ENCODE assay signal across 10 mouse cellular contexts in the genomic region with DNA sequence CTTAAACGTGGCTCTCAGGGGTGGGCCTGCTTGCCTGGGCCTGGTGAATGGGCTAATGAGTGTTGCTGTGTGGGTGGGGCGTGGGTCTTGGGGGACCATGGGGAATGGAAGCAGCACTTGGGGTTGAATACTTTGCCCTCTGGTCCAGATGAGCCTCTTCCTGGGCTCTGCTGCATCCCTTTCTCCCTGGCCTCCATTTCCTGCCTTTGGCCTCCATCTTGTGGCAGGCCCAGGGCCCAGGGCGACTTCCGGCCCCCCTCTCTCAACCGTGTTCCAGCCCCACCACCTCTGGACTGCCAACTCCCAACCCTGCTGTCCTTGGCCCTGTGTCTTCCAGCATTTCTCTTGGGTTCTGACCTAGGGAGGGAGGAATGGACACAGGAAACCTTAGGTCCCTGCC. TPM values are rescaled to one million over a fixed set of nuclear protein-coding genes. Genes with fewer than 3 reads are reported as not detected.
A peak's percentile ranks its signal among the peaks of the same experiment; 100 is the strongest.
DNase-seq lines count a peak whose midpoint lies in the region; ATAC-seq and TF ChIP-seq lines count a peak whose summit lies in the region.
"Had no signal": no experiment of that assay in that cellular context is flagged by ENCODE, and none has a peak within 500 bp of the region (broad histone marks: within the 10 kb centered on the region; RNA-seq: fewer than 3 reads in every experiment).

No protein-coding gene starts in this region.

- no peak for ATAC-seq in limb, embryonic 15.5 days (ENCODE audit: insufficient number of reproducible peaks, low FRiP score, low TSS enrichment, low read depth)
- ATAC-seq: forebrain, embryonic 13.5 days; intestine, postnatal 0 days; Patski had no signal

- H3K27me3 ChIP-seq in cerebellum, adult 2 months (ENCODE audit: control insufficient read depth, insufficient read depth, low read length) = no peaks in the 10 kb centered on the region
- peaks cover 14% of the 10 kb centered on the region for H3K27me3 ChIP-seq in limb, embryonic 15.5 days

- H3K27ac ChIP-seq in layer of hippocampus, adult 2 months = peak overlapping the region; percentile 48; the same call in 1 of the 2 replicates
- peak overlapping the region; percentile 39; the same call in 1 of the 2 replicates for H3K27ac ChIP-seq in cerebellum, adult 2 months (ENCODE audit: insufficient read depth, low read length)
- 0 out of 2 replicates have a peak overlapping the region, but pooled peaks have one; percentile 29 for H3K27ac ChIP-seq in limb, embryonic 15.5 days
- H3K27ac ChIP-seq: forebrain, embryonic 13.5 days had no signal

- TF ChIP-seq POLR2A in cerebellum, adult 2 months (IDR thresholded peaks at IDR 0.05; ENCODE audit: borderline replicate concordance, insufficient read depth, low read length) = no peak

- no peak for DNase-seq in layer of hippocampus, adult 2 months (ENCODE audit: low spot score in 2 of 2)
- DNase-seq in layer of hippocampus, adult 18-20 months (ENCODE audit: low spot score in 2 of 2) = no peak
- peak in 1 of 2 experiments; percentile 40 for DNase-seq in cerebellum, adult 2 months
- peak; percentile 55 to 61 for DNase-seq in gastrocnemius, postnatal 36 days
- no peak for DNase-seq in left cerebral cortex, adult 18-20 months (ENCODE audit: low spot score in 2 of 2)
- DNase-seq in layer of hippocampus, postnatal 36 days = no peak

- H3K9me3 ChIP-seq in limb, embryonic 15.5 days = no peaks in the 10 kb centered on the region
- H3K9me3 ChIP-seq: forebrain, embryonic 13.5 days had no signal

- no peak overlapping the region for H3K4me2 ChIP-seq in limb, embryonic 15.5 days

- intact Hi-C loops in gastrocnemius, postnatal 36 days (cut with DNase I) = loop anchor here (5.0 kb wide), 1 partner anchor 73 kb away; no protein-coding TSS in a partner anchor

- H3K36me3 ChIP-seq in limb, embryonic 15.5 days = peaks cover 14% of the 10 kb centered on the region

- H3K4me3 ChIP-seq in layer of hippocampus, adult 2 months = no peak overlapping the region; the same call in 1 of the 2 replicates
- H3K4me3 ChIP-seq in cerebellum, adult 2 months (replicated peaks; ENCODE audit: insufficient read depth, low read depth, low read length) = peak overlapping the region; percentile 52
- no peak overlapping the region for H3K4me3 ChIP-seq in limb, embryonic 15.5 days
- H3K4me3 ChIP-seq: forebrain, embryonic 13.5 days had no signal

- no peak overlapping the region for H3K9ac ChIP-seq in limb, embryonic 15.5 days
- H3K9ac ChIP-seq: forebrain, embryonic 13.5 days had no signal

- 30% methylated on average over 5 of the region's 5 CpGs for WGBS in cerebellum, adult 2 months
- 61% methylated on average over 5 of the region's 5 CpGs for WGBS in limb, embryonic 15.5 days

- H3K4me1 ChIP-seq in cerebellum, adult 2 months (ENCODE audit: control insufficient read depth, insufficient read depth, low read length) = peaks cover 10% of the 10 kb centered on the region
- H3K4me1 ChIP-seq in limb, embryonic 15.5 days = peaks cover 64% of the 10 kb centered on the region

- TF ChIP-seq CTCF in layer of hippocampus, adult 2 months (conservative IDR thresholded peaks at IDR 0.05) = no peak
- TF ChIP-seq CTCF in cerebellum, adult 2 months (IDR thresholded peaks at IDR 0.05; ENCODE audit: borderline replicate concordance, insufficient read depth, low read depth, low read length) = no peak

RNA-seq across cellular contexts. Expression of a gene that starts 3.7 kb away (rescaled TPM):
- total RNA-seq in layer of hippocampus, adult 2 months (2021) = 10 to 100 TPM; 43.8 to 48.7 TPM
- total RNA-seq in layer of hippocampus, adult 18-20 months (2021) = 10 to 100 TPM; 39.7 to 45.9 TPM
- 94.0 and 96.5 TPM in 2 replicates for polyA plus RNA-seq in cerebellum, adult 2 months (2012; rRNA removed)
- total RNA-seq in gastrocnemius, postnatal 36 days (2021) = 10 to 100 TPM; 29.3 to 31.9 TPM
- 154 and 172 TPM in 2 replicates for polyA plus RNA-seq in limb, embryonic 15.5 days (2015; fragmentation: Nextera tagmentation; extraction: Ambion mirVana)
- total RNA-seq in left cerebral cortex, adult 18-20 months (2021) = 10 to 100 TPM; 44.6 to 47.2 TPM
- 10 to 100 TPM; 41.4 to 45.6 TPM for total RNA-seq in layer of hippocampus, postnatal 36 days (2021)

RNA-seq across cellular contexts. Expression of a gene that starts 4.4 kb away (rescaled TPM):
- 1 to 10 TPM in 1 of 2 experiments, under 1 TPM in 1; 0.83 to 1.4 TPM for total RNA-seq in layer of hippocampus, adult 2 months (2021)
- total RNA-seq in layer of hippocampus, adult 18-20 months (2021) = 1 to 10 TPM in 1 of 2 experiments, under 1 TPM in 1; 0.92 to 1.1 TPM
- 1.1 and 1.4 TPM in 2 replicates for polyA plus RNA-seq in cerebellum, adult 2 months (2012; rRNA removed)
- total RNA-seq in gastrocnemius, postnatal 36 days (2021) = 1 to 10 TPM; 3.7 to 6.5 TPM
- 12.1 and 13.9 TPM in 2 replicates for polyA plus RNA-seq in limb, embryonic 15.5 days (2015; fragmentation: Nextera tagmentation; extraction: Ambion mirVana)
- 1 to 10 TPM; 1.2 to 3.2 TPM for total RNA-seq in left cerebral cortex, adult 18-20 months (2021)
- total RNA-seq in layer of hippocampus, postnatal 36 days (2021) = 1 to 10 TPM; 1.1 to 1.3 TPM
- polyA plus RNA-seq: Patski had no signal

RNA-seq across cellular contexts. Expression of a gene that starts 5.6 kb away (rescaled TPM):
- 1 to 10 TPM; 3.9 to 4.3 TPM for total RNA-seq in layer of hippocampus, adult 2 months (2021)
- total RNA-seq in layer of hippocampus, adult 18-20 months (2021) = 1 to 10 TPM; 5.6 to 6.7 TPM
- 9.7 and 10.3 TPM in 2 replicates for polyA plus RNA-seq in cerebellum, adult 2 months (2012; rRNA removed)
- total RNA-seq in gastrocnemius, postnatal 36 days (2021) = 1 to 10 TPM; 1.3 to 2.4 TPM
- polyA plus RNA-seq in limb, embryonic 15.5 days (2015; fragmentation: Nextera tagmentation; extraction: Ambion mirVana) = 12.1 TPM in 2 replicates
- total RNA-seq in left cerebral cortex, adult 18-20 months (2021) = 1 to 10 TPM; 3.0 to 4.8 TPM
- 1 to 10 TPM; 3.9 to 5.1 TPM for total RNA-seq in layer of hippocampus, postnatal 36 days (2021)

RNA-seq across cellular contexts. Expression of a gene that starts 5.6 kb away (rescaled TPM):
- total RNA-seq in layer of hippocampus, adult 2 months (2021) = 100 to 1,000 TPM; 272 to 278 TPM
- total RNA-seq in layer of hippocampus, adult 18-20 months (2021) = 100 to 1,000 TPM; 262 to 272 TPM
- polyA plus RNA-seq in cerebellum, adult 2 months (2012; rRNA removed) = 359 TPM in 2 replicates
- 100 to 1,000 TPM in 1 of 2 experiments, 10 to 100 TPM in 1; 94.6 to 110 TPM for total RNA-seq in gastrocnemius, postnatal 36 days (2021)
- 219 and 226 TPM in 2 replicates for polyA plus RNA-seq in limb, embryonic 15.5 days (2015; fragmentation: Nextera tagmentation; extraction: Ambion mirVana)
- total RNA-seq in left cerebral cortex, adult 18-20 months (2021) = 100 to 1,000 TPM; 269 to 280 TPM
- 100 to 1,000 TPM; 242 to 288 TPM for total RNA-seq in layer of hippocampus, postnatal 36 days (2021)

RNA-seq across cellular contexts. Expression of a gene that starts 13.2 kb away (rescaled TPM):
- total RNA-seq in layer of hippocampus, adult 2 months (2021) = 10 to 100 TPM in 1 of 2 experiments, 1 to 10 TPM in 1; 7.9 to 11.0 TPM
- total RNA-seq in layer of hippocampus, adult 18-20 months (2021) = 1 to 10 TPM; 6.2 to 9.0 TPM
- polyA plus RNA-seq in cerebellum, adult 2 months (2012; rRNA removed) = 8.8 and 11.3 TPM in 2 replicates
- under 1 TPM; 0.74 to 0.94 TPM for total RNA-seq in gastrocnemius, postnatal 36 days (2021)
- 11.0 and 12.3 TPM in 2 replicates for polyA plus RNA-seq in limb, embryonic 15.5 days (2015; fragmentation: Nextera tagmentation; extraction: Ambion mirVana)
- 1 to 10 TPM; 5.2 to 8.0 TPM for total RNA-seq in left cerebral cortex, adult 18-20 months (2021)
- total RNA-seq in layer of hippocampus, postnatal 36 days (2021) = 1 to 10 TPM; 6.9 to 9.4 TPM

Comparison
In these comparisons a context has a peak if more than half of its experiments do, and no peak if none do; other contexts are left out.
1. DNase-seq: peak in gastrocnemius, postnatal 36 days (2 of 2); none in layer of hippocampus, adult 2 months (0 of 2), layer of hippocampus, adult 18-20 months (0 of 2), left cerebral cortex, adult 18-20 months (0 of 2) and layer of hippocampus, postnatal 36 days (0 of 2).
2. Peak in every context shown above with its lines, with median percentiles within 50 percentile points of each other: H3K27ac ChIP-seq.